ENCODE assay signal across 12 mouse cellular contexts in genomic region chr1:82803608-82804007, GRCm38 (mm10). TPM values are rescaled to one million over a fixed set of nuclear protein-coding genes. Genes with fewer than 3 reads are reported as not detected.
DNase-seq lines count a peak whose midpoint lies in the region; ATAC-seq and TF ChIP-seq lines count a peak whose summit lies in the region.
"Had no signal": no experiment of that assay in that cellular context is flagged by ENCODE, and none has a peak within 500 bp of the region (broad histone marks: within the 10 kb centered on the region; RNA-seq: fewer than 3 reads in every experiment).

No protein-coding gene starts in this region.

- no peak for TF ChIP-seq POLR2A in testis, adult 2 months (IDR thresholded peaks at IDR 0.05; ENCODE audit: control insufficient read depth, low read depth, low read length)

- H3K4me3 ChIP-seq in forebrain, postnatal 0 days (ENCODE audit: low read depth, low read length) = no peak overlapping the region
- no peak overlapping the region for H3K4me3 ChIP-seq in forebrain, embryonic 16.5 days (replicated peaks; ENCODE audit: low read length)
- no peak overlapping the region for H3K4me3 ChIP-seq in testis, adult 2 months (ENCODE audit: control insufficient read depth, low read depth, low read length)
- H3K4me3 ChIP-seq in forebrain, embryonic 11.5 days (ENCODE audit: low read depth, low read length) = no peak overlapping the region
- H3K4me3 ChIP-seq: embryonic facial prominence, embryonic 13.5 days; hindbrain, embryonic 10.5 days had no signal

- 76% methylated on average over 7 of the region's 7 CpGs for WGBS in forebrain, postnatal 0 days
- WGBS in forebrain, embryonic 16.5 days = 78% methylated on average over 7 of the region's 7 CpGs
- 79% methylated on average over 7 of the region's 7 CpGs for whole genome bisulfite sequencing in forebrain, embryonic 11.5 days

- peak; percentile 48; the same call in 1 of the 2 replicates for ATAC-seq in forebrain, postnatal 0 days
- no peak for ATAC-seq in forebrain, embryonic 16.5 days
- ATAC-seq in forebrain, embryonic 11.5 days (replicated peaks; ENCODE audit: low FRiP score) = no peak; the same call in 1 of the 2 replicates

- TF ChIP-seq CTCF in forebrain, postnatal 0 days (IDR thresholded peaks at IDR 0.05; ENCODE audit: low read depth) = peak; percentile 58
- TF ChIP-seq CTCF in testis, adult 2 months (IDR thresholded peaks at IDR 0.05; ENCODE audit: control insufficient read depth, insufficient read depth, insufficient replicate concordance, low read depth, low read length) = peak; percentile 83; the same call in 1 of the 2 replicates

- H3K4me2 ChIP-seq in forebrain, postnatal 0 days (ENCODE audit: low read depth) = no peak overlapping the region
- H3K4me2 ChIP-seq in forebrain, embryonic 16.5 days (ENCODE audit: low read length) = no peak overlapping the region
- H3K4me2 ChIP-seq in forebrain, embryonic 11.5 days (ENCODE audit: low read depth, low read length, severe bottlenecking) = no peak overlapping the region
- H3K4me2 ChIP-seq: embryonic facial prominence, embryonic 13.5 days; midbrain, embryonic 11.5 days had no signal

- no peaks in the 10 kb centered on the region for H3K36me3 ChIP-seq in forebrain, postnatal 0 days (ENCODE audit: insufficient read depth)
- H3K36me3 ChIP-seq in forebrain, embryonic 16.5 days (ENCODE audit: control insufficient read depth, insufficient read depth) = no peaks in the 10 kb centered on the region
- H3K36me3 ChIP-seq in testis, adult 2 months (ENCODE audit: control insufficient read depth, insufficient read depth, low read length) = no peaks in the 10 kb centered on the region
- no peaks in the 10 kb centered on the region for H3K36me3 ChIP-seq in forebrain, embryonic 11.5 days (ENCODE audit: control insufficient read depth, insufficient read depth, low read length)
- H3K36me3 ChIP-seq: embryonic facial prominence, embryonic 13.5 days; hindbrain, embryonic 10.5 days had no signal

- H3K4me1 ChIP-seq in forebrain, postnatal 0 days (ENCODE audit: insufficient read depth) = no peaks in the 10 kb centered on the region
- no peaks in the 10 kb centered on the region for H3K4me1 ChIP-seq in forebrain, embryonic 16.5 days (replicated peaks; ENCODE audit: control insufficient read depth, insufficient read depth, low read length)
- H3K4me1 ChIP-seq in testis, adult 2 months (ENCODE audit: control insufficient read depth, insufficient read depth, low read length) = no peaks in the 10 kb centered on the region
- H3K4me1 ChIP-seq in forebrain, embryonic 11.5 days (replicated peaks; ENCODE audit: control insufficient read depth, insufficient read depth, low read length) = no peaks in the 10 kb centered on the region
- H3K4me1 ChIP-seq: hindbrain, embryonic 10.5 days had no signal

- H3K27me3 ChIP-seq in forebrain, postnatal 0 days (ENCODE audit: insufficient read depth, low read length) = no peaks in the 10 kb centered on the region
- H3K27me3 ChIP-seq in forebrain, embryonic 16.5 days (replicated peaks; ENCODE audit: control insufficient read depth, insufficient read depth, low read length) = no peaks in the 10 kb centered on the region
- H3K27me3 ChIP-seq in testis, adult 2 months (ENCODE audit: control insufficient read depth, insufficient read depth, low read length) = no peaks in the 10 kb centered on the region
- H3K27me3 ChIP-seq in forebrain, embryonic 11.5 days (ENCODE audit: control insufficient read depth, insufficient read depth, low read length) = no peaks in the 10 kb centered on the region
- H3K27me3 ChIP-seq: embryonic facial prominence, embryonic 13.5 days had no signal

- H3K9ac ChIP-seq in forebrain, postnatal 0 days = no peak overlapping the region
- H3K9ac ChIP-seq in forebrain, embryonic 16.5 days (replicated peaks; ENCODE audit: low read depth, low read length) = no peak overlapping the region
- no peak overlapping the region for H3K9ac ChIP-seq in forebrain, embryonic 11.5 days (ENCODE audit: low read length)
- H3K9ac ChIP-seq: embryonic facial prominence, embryonic 13.5 days had no signal

- no peak for DNase-seq in forebrain, postnatal 0 days
- DNase-seq in testis, postnatal 14 days (ENCODE audit: low spot score) = no peak
- DNase-seq in induced T-regulatory cell, adult 2 months (ENCODE audit: low read depth) = peak; percentile 90
- DNase-seq in thymus, postnatal 25 days = peak; percentile 25
- DNase-seq in forebrain, embryonic 11.5 days (ENCODE audit: low spot score) = no peak
- DNase-seq in heart, postnatal 4 days = no peak

- no peak overlapping the region for H3K27ac ChIP-seq in forebrain, postnatal 0 days (ENCODE audit: low read depth, low read length)
- H3K27ac ChIP-seq in forebrain, embryonic 16.5 days (ENCODE audit: low read length) = no peak overlapping the region
- no peak overlapping the region for H3K27ac ChIP-seq in testis, adult 2 months (ENCODE audit: control insufficient read depth, insufficient read depth, low read depth, low read length)
- H3K27ac ChIP-seq in forebrain, embryonic 11.5 days (ENCODE audit: low read depth, low read length) = no peak overlapping the region
- H3K27ac ChIP-seq: embryonic facial prominence, embryonic 13.5 days; hindbrain, embryonic 10.5 days had no signal

- no peaks in the 10 kb centered on the region for H3K9me3 ChIP-seq in forebrain, postnatal 0 days (ENCODE audit: low read length)
- no peaks in the 10 kb centered on the region for H3K9me3 ChIP-seq in forebrain, embryonic 16.5 days (ENCODE audit: control insufficient read depth, low read length)
- H3K9me3 ChIP-seq in forebrain, embryonic 11.5 days (ENCODE audit: control insufficient read depth, low read length) = no peaks in the 10 kb centered on the region
- H3K9me3 ChIP-seq: embryonic facial prominence, embryonic 13.5 days; hindbrain, embryonic 10.5 days had no signal

RNA-seq across cellular contexts. Expression of gene Gm47791, which starts 32.6 kb away (rescaled TPM):
- not detected in 2 replicates for total RNA-seq in forebrain, postnatal 0 days (2014; rRNA removed)
- not detected in 2 replicates for polyA plus RNA-seq in forebrain, postnatal 0 days (2015; fragmentation: Nextera tagmentation; extraction: Ambion mirVana)
- polyA plus RNA-seq in forebrain, embryonic 16.5 days (2015; fragmentation: Nextera tagmentation; extraction: Ambion mirVana) = not detected in 2 replicates
- not detected in 2 replicates for polyA plus RNA-seq in testis, adult 2 months (2012; rRNA removed)
- polyA plus RNA-seq in forebrain, embryonic 11.5 days (2014; fragmentation: Nextera tagmentation; extraction: Ambion mirVana) = not detected in 2 replicates
- not detected for total RNA-seq in heart, postnatal 4 days (2021)
- total RNA-seq: left cerebral cortex, adult 18-20 months had no signal
- polyA plus RNA-seq: embryonic facial prominence, embryonic 13.5 days; hindbrain, embryonic 10.5 days; midbrain, embryonic 11.5 days had no signal

RNA-seq across cellular contexts. Expression of gene Tm4sf20, which starts 35.3 kb away (rescaled TPM):
- total RNA-seq in forebrain, postnatal 0 days (2014; rRNA removed) = not detected in 2 replicates
- polyA plus RNA-seq in forebrain, postnatal 0 days (2015; fragmentation: Nextera tagmentation; extraction: Ambion mirVana) = not detected in 2 replicates
- polyA plus RNA-seq in forebrain, embryonic 16.5 days (2015; fragmentation: Nextera tagmentation; extraction: Ambion mirVana) = not detected in 2 replicates
- polyA plus RNA-seq in testis, adult 2 months (2012; rRNA removed) = not detected in 2 replicates
- polyA plus RNA-seq in forebrain, embryonic 11.5 days (2014; fragmentation: Nextera tagmentation; extraction: Ambion mirVana) = 0.23 TPM in 1 of 2 replicates, not detected in the other
- total RNA-seq in heart, postnatal 4 days (2021) = not detected
- total RNA-seq: left cerebral cortex, adult 18-20 months had no signal

RNA-seq across cellular contexts. Expression of gene Agfg1, which starts 35.7 kb away (rescaled TPM):
- 104 and 114 TPM in 2 replicates for total RNA-seq in forebrain, postnatal 0 days (2014; rRNA removed)
- 19.4 and 22.2 TPM in 2 replicates for polyA plus RNA-seq in forebrain, postnatal 0 days (2015; fragmentation: Nextera tagmentation; extraction: Ambion mirVana)
- polyA plus RNA-seq in forebrain, embryonic 16.5 days (2015; fragmentation: Nextera tagmentation; extraction: Ambion mirVana) = 33.7 and 39.9 TPM in 2 replicates
- polyA plus RNA-seq in testis, adult 2 months (2012; rRNA removed) = 145 and 150 TPM in 2 replicates
- 47.3 and 49.5 TPM in 2 replicates for polyA plus RNA-seq in forebrain, embryonic 11.5 days (2014; fragmentation: Nextera tagmentation; extraction: Ambion mirVana)
- total RNA-seq in heart, postnatal 4 days (2021) = 10 to 100 TPM; 48.5 to 50.8 TPM

Comparison
In these comparisons a context has a peak if more than half of its experiments do, and no peak if none do; other contexts are left out.
1. DNase-seq: peak in induced T-regulatory cell, adult 2 months (single experiment) and thymus, postnatal 25 days (single experiment); none in forebrain, postnatal 0 days (single experiment), testis, postnatal 14 days (single experiment), forebrain, embryonic 11.5 days (single experiment) and heart, postnatal 4 days (single experiment).